Mouse (Mus musculus) forebrain, embryonic 16.5 days (tissue): ENCODE results near the gene Slc16a13. TPM values are rescaled to one million over a fixed set of nuclear protein-coding genes. Genes with fewer than 3 reads are reported as not detected.
"Not testable (repeated sequence)": the region's sequence is repeated elsewhere in the genome, so short reads cannot be mapped to it uniquely, and the experiment has no call there.

ENCODE experiments used
- ATAC-seq: fragments of 200-750 bp; cut with Nextera tagmentation; 2 replicates; pipeline ENCODE4 v1.8.0; 2017; ENCODE audit warnings: mild to moderate bottlenecking, moderate library complexity
- H3K27ac ChIP-seq: fragments of 300-500 bp; sonication (generic); 2 replicates; pipeline ENCODE4 v1.5.1; 2014; ENCODE audit warnings: low read length, control low read depth
- H3K27me3 ChIP-seq: fragments of 300-500 bp; sonication (generic); replicated peaks from 2 replicates; pipeline ENCODE4 v1.6.1; 2014; ENCODE audit warnings: low read length; ENCODE audit not compliant: control insufficient read depth, insufficient read depth
- H3K36me3 ChIP-seq: fragments of 300-500 bp; sonication (generic); 2 replicates; pipeline ENCODE4 v1.6.1; 2014; ENCODE audit not compliant: control insufficient read depth, insufficient read depth
- H3K4me1 ChIP-seq: fragments of 300-500 bp; sonication (generic); replicated peaks from 2 replicates; pipeline ENCODE4 v1.6.1; 2014; ENCODE audit warnings: low read length; ENCODE audit not compliant: control insufficient read depth, insufficient read depth
- H3K4me2 ChIP-seq: fragments of 300-500 bp; sonication (generic); 2 replicates; pipeline ENCODE4 v1.6.1; 2014; ENCODE audit warnings: mild to moderate bottlenecking, low read length, control low read depth
- H3K4me3 ChIP-seq: fragments of 300-500 bp; sonication (generic); replicated peaks from 2 replicates; pipeline ENCODE4 v1.5.1; 2014; ENCODE audit warnings: mild to moderate bottlenecking, low read length, control low read depth
- H3K9ac ChIP-seq: fragments of 300-500 bp; sonication (generic); replicated peaks from 2 replicates; pipeline ENCODE4 v1.6.1; 2014; ENCODE audit warnings: low read depth, low read length, control low read depth
- H3K9me3 ChIP-seq: fragments of 300-500 bp; sonication (generic); 2 replicates; pipeline ENCODE4 v1.6.1; 2016; ENCODE audit warnings: low read length; ENCODE audit not compliant: control insufficient read depth
- WGBS: fragments of 180-500 bp; shearing (Covaris S2); extraction: QIAGEN DNeasy Blood & Tissue Kit; methylation state at CpG from one replicate; pipeline ENCODE4 v1.1.7; 2014; 5-methylcytosine and 5-hydroxymethylcytosine counted together
- microRNA counts: library from miRNA; unstranded; fragments of <30 nt; microRNA quantifications from one replicate; lab custom pipeline; 2016
- microRNA-seq: library from miRNA; unstranded; fragments of <30 nt; microRNA quantifications from one replicate; pipeline ENCODE4, GENCODE M21; 2017
- polyA plus RNA-seq: library from polyadenylated mRNA; unstranded; fragments of >200 nt; fragmentation: Nextera tagmentation; extraction: Ambion mirVana; gene quantifications from 2 replicates; pipeline ENCODE4 v1.2.1, GENCODE M21; 2015

Slc16a13 gene
- polyA plus RNA-seq, 1 experiment from 2014 or later = 14.8 TPM

DNA sequence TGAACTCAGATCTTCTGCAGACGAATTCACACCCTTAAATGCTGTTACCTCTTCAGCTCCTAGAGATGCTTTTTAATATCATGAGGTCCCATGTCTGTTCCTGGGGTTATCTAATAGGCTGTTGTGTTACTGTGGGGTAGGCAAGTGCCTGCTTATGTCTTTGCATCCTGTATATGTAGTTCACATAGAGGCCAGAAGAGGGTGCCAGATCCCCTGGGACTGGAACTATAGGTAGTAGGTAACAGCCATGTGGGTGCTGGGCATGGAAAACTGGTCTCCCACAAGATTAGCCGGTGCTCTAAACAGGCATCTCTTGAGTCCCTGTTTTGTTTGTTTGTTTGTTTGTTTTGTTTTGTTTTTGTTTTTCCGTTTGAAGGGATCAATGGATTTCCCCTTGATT, 49.0 kb downstream of the Slc16a13 start:
- no peaks in the 10 kb centered on the region for H3K27me3 ChIP-seq
- H3K27ac ChIP-seq = no peak overlapping the region
- no peak for ATAC-seq
- no peaks in the 10 kb centered on the region for H3K36me3 ChIP-seq
- H3K9ac ChIP-seq = no peak overlapping the region
- no peak overlapping the region for H3K4me3 ChIP-seq
- no peaks in the 10 kb centered on the region for H3K4me1 ChIP-seq
- H3K9me3 ChIP-seq = no peaks in the 10 kb centered on the region
- no peak overlapping the region for H3K4me2 ChIP-seq
- WGBS = 45% methylated on average over 3 of the region's 3 CpGs

DNA sequence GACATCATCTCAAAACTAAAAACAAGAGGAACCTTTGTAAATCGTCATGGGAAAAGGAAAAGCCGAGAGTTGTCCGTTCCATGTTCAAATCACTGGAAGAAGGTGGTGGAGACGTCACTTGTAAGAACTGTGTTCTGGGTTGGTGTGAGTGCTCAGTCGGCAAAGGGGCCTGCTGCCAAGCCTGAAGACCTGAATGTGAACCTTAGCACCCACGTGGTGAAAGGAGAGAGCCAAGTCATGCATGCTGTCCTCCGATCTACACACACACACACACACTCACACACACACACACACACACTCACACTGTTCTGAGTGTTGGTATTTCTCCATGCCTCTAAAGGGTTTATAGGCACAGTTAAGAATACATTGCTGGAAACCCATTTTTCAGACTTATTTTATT, 49.7 kb downstream of the Slc16a13 start:
- no peak overlapping the region for H3K27ac ChIP-seq
- 81% methylated on average over 7 of the region's 7 CpGs for WGBS
- H3K27me3 ChIP-seq = no peaks in the 10 kb centered on the region
- H3K4me2 ChIP-seq = no peak overlapping the region
- ATAC-seq = no peak
- H3K4me1 ChIP-seq = no peaks in the 10 kb centered on the region
- no peak overlapping the region for H3K9ac ChIP-seq
- H3K9me3 ChIP-seq = no peaks in the 10 kb centered on the region
- H3K4me3 ChIP-seq = no peak overlapping the region
- no peaks in the 10 kb centered on the region for H3K36me3 ChIP-seq

DNA sequence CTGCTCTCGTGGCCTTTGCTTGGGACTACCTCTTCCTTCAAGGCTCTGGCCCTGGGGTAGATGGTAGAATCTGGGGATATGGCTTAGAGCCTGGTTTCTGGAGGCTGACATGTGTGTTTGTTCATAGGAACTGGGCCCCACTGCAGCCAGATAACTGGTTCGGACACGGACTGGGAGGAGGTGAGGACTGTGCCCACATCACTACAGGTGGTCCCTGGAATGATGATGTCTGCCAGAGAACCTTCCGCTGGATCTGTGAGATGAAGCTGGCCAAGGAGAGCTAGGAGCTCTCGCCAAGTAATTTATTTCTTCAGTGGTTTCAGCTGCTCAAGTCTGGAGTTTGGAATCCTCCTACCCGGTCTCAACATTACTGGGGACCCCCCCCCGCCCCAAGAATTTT, 50.6 kb downstream of the Slc16a13 start:
- no peak overlapping the region for H3K4me3 ChIP-seq
- 71% methylated on average over 7 of the region's 7 CpGs for WGBS
- no peak overlapping the region for H3K4me2 ChIP-seq
- no peaks in the 10 kb centered on the region for H3K27me3 ChIP-seq
- H3K9ac ChIP-seq = no peak overlapping the region
- H3K9me3 ChIP-seq = no peaks in the 10 kb centered on the region
- no peak overlapping the region for H3K27ac ChIP-seq
- ATAC-seq = no peak
- H3K4me1 ChIP-seq = no peaks in the 10 kb centered on the region
- H3K36me3 ChIP-seq = no peaks in the 10 kb centered on the region

DNA sequence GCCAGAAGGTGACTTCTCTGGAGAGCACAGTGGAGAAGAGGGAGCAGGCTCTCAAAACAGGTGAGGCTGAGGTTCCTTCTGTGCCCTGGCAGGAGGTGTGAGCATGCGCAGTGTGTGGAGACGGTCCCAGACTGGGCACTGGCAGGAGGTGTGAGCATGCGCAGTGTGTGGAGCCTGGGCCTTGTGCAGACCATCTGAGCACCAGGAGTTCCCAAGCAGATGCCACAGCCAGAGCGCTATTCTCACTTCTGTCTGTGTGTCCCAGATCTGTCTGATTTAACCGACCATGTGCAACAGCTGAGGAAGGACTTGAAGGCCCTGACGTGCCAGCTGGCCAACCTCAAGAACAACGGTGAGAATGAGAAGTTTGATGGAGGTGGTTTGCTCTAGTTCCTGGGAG, 51.4 kb downstream of the Slc16a13 start:
- H3K4me1 ChIP-seq, H3K9me3 ChIP-seq, ATAC-seq, H3K36me3 ChIP-seq, H3K4me2 ChIP-seq, H3K9ac ChIP-seq, H3K4me3 ChIP-seq, H3K27ac ChIP-seq, H3K27me3 ChIP-seq: not testable (repeated sequence)
- 93% methylated on average over 7 of the region's 7 CpGs for WGBS

DNA sequence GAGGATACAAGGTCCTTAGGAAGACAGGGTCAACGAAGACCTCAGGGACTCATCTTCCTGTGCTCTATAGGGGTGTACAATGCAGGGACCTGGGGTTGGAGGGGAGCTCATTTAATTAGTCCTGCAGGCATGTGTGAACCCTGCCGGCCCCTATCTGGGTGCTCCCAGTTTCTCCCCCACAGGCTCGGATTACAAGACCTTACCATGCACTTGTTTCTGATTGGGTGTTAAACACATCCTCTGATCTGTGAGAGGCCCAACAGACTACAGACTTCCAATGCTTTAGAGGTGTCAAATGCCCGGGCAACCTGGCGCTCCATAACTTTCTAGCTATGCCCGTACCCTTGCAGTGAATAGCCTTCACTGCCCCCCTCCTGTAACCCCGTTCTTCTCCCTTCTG, 52.7 kb downstream of the Slc16a13 start:
- Histone ChIP-seq H3K36me3 (no peaks in the 10 kb centered on the region), H3K9me3 (no peaks in the 10 kb centered on the region), H3K27ac (no peak overlapping the region), H3K4me1 (no peaks in the 10 kb centered on the region), H3K9ac (no peak overlapping the region), H3K4me2 (no peak overlapping the region), H3K27me3 (no peaks in the 10 kb centered on the region), H3K4me3 (no peak overlapping the region)
- WGBS = 64% methylated on average over 7 of the region's 7 CpGs
- no peak for ATAC-seq

MicroRNAs within 50 kb of the gene (microRNA counts, 519-probe panel; counts per million panel counts)
- microRNA mmu-miR-195 (lab: Ali Mortazavi, UCI) = not detected
- 2,185 counts per million, percentile 43 among the panel's probes with 10 or more counts for microRNA mmu-miR-497 (lab: Ali Mortazavi, UCI)

Small RNAs within 50 kb of the gene (microRNA-seq; reads per million reads assigned to microRNA genes)
- gene Mir195a = 695 reads per million, percentile 75 among the genes with 10 or more reads in this experiment
- not detected for gene Mir497
- gene Mir497b = not detected

Other genes with a start within 250 kb of the Slc16a13 start
- gene Ctdnep1, start 239.9 kb downstream of the Slc16a13 start, polyA plus RNA-seq = 19.0 and 24.6 TPM in 2 replicates
- gene Elp5, start 238.5 kb downstream of the Slc16a13 start, polyA plus RNA-seq = 166 and 167 TPM in 2 replicates
- 563 and 565 TPM in 2 replicates for gene Gabarap, start 229.9 kb downstream of the Slc16a13 start, polyA plus RNA-seq
- gene Phf23, start 225.3 kb downstream of the Slc16a13 start, polyA plus RNA-seq = 63.7 and 66.8 TPM in 2 replicates
- 34.6 and 34.7 TPM in 2 replicates for gene Dvl2, start 220.5 kb downstream of the Slc16a13 start, polyA plus RNA-seq
- gene Acadvl, start 205.7 kb downstream of the Slc16a13 start, polyA plus RNA-seq = 60.2 and 60.6 TPM in 2 replicates
- 25.6 and 32.7 TPM in 2 replicates for gene Dlg4, start 204.1 kb downstream of the Slc16a13 start, polyA plus RNA-seq
- gene Asgr1, start 167.0 kb downstream of the Slc16a13 start, polyA plus RNA-seq = 1.5 and 2.0 TPM in 2 replicates
- gene Asgr2, start 128.4 kb downstream of the Slc16a13 start, polyA plus RNA-seq = not detected in 2 replicates
- 0.76 and 1.3 TPM in 2 replicates for gene Mgl2, start 90.7 kb downstream of the Slc16a13 start, polyA plus RNA-seq
- gene Clec10a, start 64.9 kb downstream of the Slc16a13 start, polyA plus RNA-seq = 0.68 and 0.80 TPM in 2 replicates
- gene Slc16a11, start 8.3 kb downstream of the Slc16a13 start, polyA plus RNA-seq = 3.1 and 4.8 TPM in 2 replicates
- gene Bcl6b, start 8.7 kb upstream of the Slc16a13 start, polyA plus RNA-seq = 6.9 and 8.1 TPM in 2 replicates
- gene 0610010K14Rik, start 16.9 kb upstream of the Slc16a13 start, polyA plus RNA-seq = 174 and 180 TPM in 2 replicates
- gene Gm21988, start 18.8 kb upstream of the Slc16a13 start, polyA plus RNA-seq = 13.2 and 14.6 TPM in 2 replicates
- gene Rnasek, start 18.8 kb upstream of the Slc16a13 start, polyA plus RNA-seq = 287 and 291 TPM in 2 replicates
- gene Alox12, start 34.3 kb upstream of the Slc16a13 start, polyA plus RNA-seq = 0.42 and 0.82 TPM in 2 replicates
- not detected in 2 replicates for gene Alox12e, start 101.6 kb upstream of the Slc16a13 start, polyA plus RNA-seq
- not detected in 2 replicates for gene Alox15, start 131.0 kb upstream of the Slc16a13 start, polyA plus RNA-seq
- 35.6 and 38.5 TPM in 2 replicates for gene Pelp1, start 189.0 kb upstream of the Slc16a13 start, polyA plus RNA-seq
- 36.0 and 51.2 TPM in 2 replicates for gene Arrb2, start 211.6 kb upstream of the Slc16a13 start, polyA plus RNA-seq
- gene Med11, start 230.9 kb upstream of the Slc16a13 start, polyA plus RNA-seq = 39.8 and 46.0 TPM in 2 replicates
- 0.46 and 0.90 TPM in 2 replicates for gene Zmynd15, start 238.4 kb upstream of the Slc16a13 start, polyA plus RNA-seq
- 1.7 and 2.0 TPM in 2 replicates for gene Cxcl16, start 238.9 kb upstream of the Slc16a13 start, polyA plus RNA-seq